Mouse (Mus musculus): ENCODE data around the gene Rbmxl1.
"Not testable (repeated sequence)": the region's sequence is repeated elsewhere in the genome, so short reads cannot be mapped to it uniquely, and the experiment has no call there.

Rbmxl1 gene

GRCm38 (mm10) chr8:78508719-78509272, at the start of gene Rbmxl1:
Gene Rbmxl1, minus strand, starts transcription at chr8:78508898.
- DNase-seq (ENCODE audit: low spot score), result peak; percentile 85

- no peak for DNase-seq (ENCODE audit: low spot score)
Measured at GRCm38 (mm10) chr8:78556773-78557434, 48.2 kb upstream of the Rbmxl1 start.

- DNase-seq (ENCODE audit: low spot score), result no peak
Measured at GRCm38 (mm10) chr8:78555817-78556216, 47.1 kb upstream of the Rbmxl1 start.

GRCm38 (mm10) chr8:78550752-78551134, 42.0 kb upstream of the Rbmxl1 start:
- no peak for DNase-seq (ENCODE audit: low spot score)

- no peak for DNase-seq (ENCODE audit: low spot score)
Measured at GRCm38 (mm10) chr8:78549971-78550751, 41.5 kb upstream of the Rbmxl1 start.

GRCm38 (mm10) chr8:78545153-78545817, 36.6 kb upstream of the Rbmxl1 start:
- not testable (repeated sequence) for DNase-seq (ENCODE audit: low spot score)

- no peak for DNase-seq (ENCODE audit: low spot score)
Measured at GRCm38 (mm10) chr8:78544545-78544944, 35.8 kb upstream of the Rbmxl1 start.

- DNase-seq (ENCODE audit: low spot score), result no peak
Measured at GRCm38 (mm10) chr8:78543621-78544020, 34.9 kb upstream of the Rbmxl1 start.

GRCm38 (mm10) chr8:78542670-78543069, 34.0 kb upstream of the Rbmxl1 start:
- DNase-seq (ENCODE audit: low spot score), result not testable (repeated sequence)

GRCm38 (mm10) chr8:78537795-78538194, 29.1 kb upstream of the Rbmxl1 start:
- no peak for DNase-seq (ENCODE audit: low spot score)

- no peak for DNase-seq (ENCODE audit: low spot score)
Measured at GRCm38 (mm10) chr8:78536716-78537115, 28.0 kb upstream of the Rbmxl1 start.

GRCm38 (mm10) chr8:78533981-78534380, 25.3 kb upstream of the Rbmxl1 start:
- DNase-seq (ENCODE audit: low spot score), result no peak

- DNase-seq (ENCODE audit: low spot score), result no peak
Measured at GRCm38 (mm10) chr8:78515132-78515531, 6.4 kb upstream of the Rbmxl1 start.

GRCm38 (mm10) chr8:78514706-78515105, 6.0 kb upstream of the Rbmxl1 start:
- no peak for DNase-seq (ENCODE audit: low spot score)

GRCm38 (mm10) chr8:78513106-78513505, 4.4 kb upstream of the Rbmxl1 start:
- DNase-seq (ENCODE audit: low spot score), result no peak

GRCm38 (mm10) chr8:78510926-78511325, 2.2 kb upstream of the Rbmxl1 start:
- DNase-seq (ENCODE audit: low spot score), result no peak

- DNase-seq (ENCODE audit: low spot score), result peak; percentile 29
Measured at GRCm38 (mm10) chr8:78510094-78510493, 1.4 kb upstream of the Rbmxl1 start.

GRCm38 (mm10) chr8:78509273-78510031, 754 bp upstream of the Rbmxl1 start, which contains the start of gene Slc10a7:
Gene Slc10a7, plus strand, starts transcription at chr8:78509346.
- DNase-seq (ENCODE audit: low spot score), result peak; percentile 89

GRCm38 (mm10) chr8:78507979-78508718, 549 bp downstream of the Rbmxl1 start:
- no peak for DNase-seq (ENCODE audit: low spot score)

- DNase-seq (ENCODE audit: low spot score), result no peak
Measured at GRCm38 (mm10) chr8:78502706-78503105, 6.0 kb downstream of the Rbmxl1 start.

- DNase-seq (ENCODE audit: low spot score), result not testable (repeated sequence)
Measured at GRCm38 (mm10) chr8:78496273-78496672, 12.4 kb downstream of the Rbmxl1 start.
